Mouse (Mus musculus) small intestine, adult 2 months (tissue): Measurements from ENCODE around the gene Fancd2.

Experiments used
- CTCF ChIP-seq: fragments of 200-500 bp; IDR thresholded peaks from 2 replicates; pipeline ENCODE4 v1.5.1; 2012; ENCODE audit warnings: low read depth, mild to moderate bottlenecking, control low read depth, inconsistent platforms, low read length, moderate library complexity, mixed read lengths; ENCODE audit not compliant: insufficient replicate concordance, insufficient read length; ENCODE audit errors: extremely low read depth
- POLR2A ChIP-seq: fragments of 200-500 bp; IDR thresholded peaks from 2 replicates; pipeline ENCODE4 v1.6.1; 2012; ENCODE audit warnings: low read depth, mild to moderate bottlenecking, control low read depth, inconsistent platforms, low read length, moderate library complexity

GRCm38 (mm10) chr6:113642605-113643004 lies 111.1 kb downstream of the Fancd2 start:
- TF ChIP-seq POLR2A (no peak), CTCF (no peak)
